Mouse (Mus musculus) bone marrow macrophage, adult 2 months (primary cell): ENCODE data around the gene Ndst2.

Source experiments
- CTCF ChIP-seq: IDR thresholded peaks from 2 replicates; pipeline ENCODE4 v1.5.1; 2012; ENCODE audit warnings: low read depth, mild to moderate bottlenecking, low read length, moderate library complexity
- POLR2A ChIP-seq: IDR thresholded peaks from 2 replicates; pipeline ENCODE4 v1.6.1; 2012; ENCODE audit warnings: mild to moderate bottlenecking, low read depth, low read length, borderline replicate concordance

DNA sequence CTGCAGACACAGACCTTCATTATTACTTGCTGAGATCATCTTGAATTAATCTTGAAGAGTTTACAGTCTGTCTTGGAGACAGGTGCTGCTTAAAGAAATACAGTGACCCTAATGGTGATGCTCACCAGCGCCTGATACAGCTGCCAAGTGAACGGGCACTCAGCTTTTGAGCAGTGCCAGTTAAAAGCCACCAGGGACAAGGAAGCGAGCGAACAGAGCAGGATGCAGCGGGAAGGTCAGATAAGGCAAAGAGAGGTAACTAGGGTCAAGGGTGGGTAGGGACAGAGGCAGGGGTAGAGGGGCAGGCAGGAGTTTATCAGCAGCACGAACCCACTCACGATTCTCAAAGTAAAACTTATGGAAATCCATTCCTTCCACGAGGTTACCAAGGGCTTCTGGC is 4.1 kb upstream of the Ndst2 start:
- no peak for TF ChIP-seq CTCF
- no peak for TF ChIP-seq POLR2A
